Mouse (Mus musculus): ENCODE data around the gene Obscn. TPM values are rescaled to one million over a fixed set of nuclear protein-coding genes. Genes with fewer than 3 reads are reported as not detected.
A peak's percentile ranks its signal among the peaks of the same experiment; 100 is the strongest.

The Obscn gene
- 39.2 and 42.5 TPM in 2 replicates for polyA plus RNA-seq (2016; fragmentation: Nextera tagmentation; extraction: Ambion mirVana)

DNA sequence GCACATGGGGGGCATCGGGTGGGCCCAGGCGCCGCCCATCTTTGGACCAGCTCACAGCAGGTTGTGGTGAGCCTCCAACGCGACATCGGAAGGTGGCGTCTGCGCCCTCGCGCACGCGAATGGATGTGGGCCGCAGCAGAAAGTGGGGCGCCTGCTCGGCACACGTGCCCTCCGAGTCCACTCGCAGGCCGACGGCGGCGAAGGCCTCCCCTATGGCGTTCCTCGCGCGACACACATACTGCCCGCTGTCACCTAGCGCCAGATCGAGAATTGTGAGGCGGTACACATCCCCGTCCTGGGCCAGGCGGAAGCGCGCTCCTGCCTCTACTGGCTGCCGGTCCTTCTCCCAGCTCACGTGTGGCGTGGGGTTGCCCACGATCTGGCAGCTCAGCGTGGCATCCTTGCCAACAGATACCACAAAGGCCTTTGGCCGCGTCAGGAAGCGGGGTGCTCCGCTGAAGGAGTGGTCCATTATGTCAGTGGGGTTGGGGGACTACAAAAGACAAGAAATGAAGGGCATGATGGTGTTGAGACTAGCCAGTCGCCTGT is at the start of gene Obscn:
TSS of gene Obscn (minus strand) at position 499 of the 549 bp plus-strand sequence.
- Histone ChIP-seq H3K9me3 (replicated peaks) (no peaks in the 10 kb centered on the region), H3K4me1 (replicated peaks) (peaks cover 61% of the 10 kb centered on the region), H3K9ac (peak within 1 kb of the TSS; percentile 69), H3K27ac (ENCODE audit: poor library complexity, severe bottlenecking) (peak within 1 kb of the TSS; percentile 92), H3K4me3 (peak within 1 kb of the TSS; percentile 39), H3K36me3 (peaks cover 40% of the 10 kb centered on the region), H3K4me2 (peak within 1 kb of the TSS; percentile 70), H3K27me3 (replicated peaks) (peaks cover 62% of the 10 kb centered on the region)
- WGBS, result 22% methylated on average over 44 of the region's 44 CpGs
- ATAC-seq (ENCODE audit: insufficient number of reproducible peaks, low FRiP score), result no peak

DNA sequence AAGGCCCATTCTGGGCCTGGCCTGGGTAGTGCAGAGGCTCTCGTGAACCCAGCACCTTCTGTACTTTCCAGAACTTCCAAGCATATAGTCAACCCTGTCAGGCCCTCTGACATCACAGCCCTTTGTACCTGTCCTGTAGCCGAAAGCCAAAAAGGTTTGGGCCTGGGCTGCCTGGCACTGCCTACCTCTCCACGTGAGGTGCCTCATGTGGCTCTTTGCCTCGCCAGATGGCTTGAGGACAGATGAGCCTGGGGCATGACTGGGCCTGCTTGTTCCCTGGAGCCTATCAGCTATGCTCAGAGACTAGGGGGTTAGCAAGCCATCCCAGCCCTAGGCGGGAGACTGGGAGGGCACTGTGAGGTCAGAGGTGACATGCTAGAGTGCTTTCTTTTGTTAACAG is 49.3 kb upstream of the Obscn start:
- Histone ChIP-seq H3K36me3 (peaks cover 29% of the 10 kb centered on the region), H3K27me3 (replicated peaks) (0 out of 2 replicates have a peak, but pooled peaks cover 4% of the 10 kb centered on the region), H3K4me3 (no peak overlapping the region), H3K4me2 (no peak overlapping the region), H3K27ac (ENCODE audit: poor library complexity, severe bottlenecking) (no peak overlapping the region), H3K9me3 (replicated peaks) (no peaks in the 10 kb centered on the region), H3K4me1 (replicated peaks) (peaks cover 22% of the 10 kb centered on the region), H3K9ac (no peak overlapping the region)
- ATAC-seq (ENCODE audit: insufficient number of reproducible peaks, low FRiP score), result no peak
- 81% methylated on average over 5 of the region's 5 CpGs for WGBS

DNA sequence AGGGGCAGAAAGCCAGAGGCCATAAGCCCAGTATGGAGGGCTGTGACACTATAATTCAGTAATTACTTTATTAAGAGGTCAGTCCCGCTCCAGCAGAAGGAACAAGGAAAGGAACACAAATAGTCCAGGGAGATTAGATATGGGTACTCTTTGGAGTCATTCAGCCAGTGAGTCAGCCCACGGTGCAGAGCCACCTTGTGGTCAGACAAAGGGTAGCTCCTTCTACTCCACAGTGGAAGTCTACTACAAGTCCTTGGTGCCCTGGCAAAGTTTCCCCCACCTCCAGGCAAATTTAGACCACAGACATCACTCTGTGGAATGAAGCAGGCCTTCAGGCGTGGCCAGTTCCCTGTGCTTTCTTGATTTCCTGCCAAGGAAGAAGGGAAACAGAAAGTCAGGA is 47.6 kb upstream of the Obscn start:
- no peaks in the 10 kb centered on the region for H3K9me3 ChIP-seq (replicated peaks)
- no peak overlapping the region; the same call in 1 of the 2 replicates for H3K4me2 ChIP-seq
- 15% methylated on average over 3 of the region's 3 CpGs for WGBS
- ATAC-seq (ENCODE audit: insufficient number of reproducible peaks, low FRiP score), result peak; percentile 70
- no peak overlapping the region for H3K4me3 ChIP-seq
- H3K4me1 ChIP-seq (replicated peaks), result peaks cover 31% of the 10 kb centered on the region
- H3K27me3 ChIP-seq (replicated peaks), result peaks cover 17% of the 10 kb centered on the region
- H3K27ac ChIP-seq (ENCODE audit: poor library complexity, severe bottlenecking), result 0 out of 2 replicates have a peak overlapping the region, but pooled peaks have one; percentile 8
- H3K36me3 ChIP-seq, result peaks cover 29% of the 10 kb centered on the region
- 0 out of 2 replicates have a peak overlapping the region, but pooled peaks have one; percentile 9 for H3K9ac ChIP-seq

DNA sequence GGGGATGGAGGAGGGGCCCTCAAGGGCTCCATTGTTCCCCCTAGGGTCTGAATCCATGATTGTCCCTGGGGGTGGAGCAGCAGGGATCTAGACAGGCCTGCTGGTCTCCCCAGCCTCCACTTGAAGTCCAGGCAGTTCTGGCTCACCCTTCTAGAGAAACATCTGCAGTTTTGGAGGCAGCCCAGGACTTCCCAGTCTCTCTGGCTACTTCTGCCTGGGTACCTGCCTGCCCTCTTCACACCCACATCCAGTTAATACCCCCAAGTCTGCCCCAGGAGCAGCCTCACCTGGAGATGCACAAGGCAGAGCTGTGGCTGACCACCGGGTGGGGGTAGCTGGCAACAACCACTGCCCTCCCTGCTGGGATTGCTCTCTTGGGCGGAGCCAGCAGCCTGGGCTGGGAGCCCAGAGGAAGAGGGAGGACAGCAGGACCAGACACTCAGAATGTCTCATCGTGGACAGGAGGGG is 46.7 kb upstream of the Obscn start, which contains the start of gene Gjc2:
TSS of gene Gjc2 (minus strand) at position 350 of the 468 bp plus-strand sequence.
- Histone ChIP-seq H3K9ac (peak within 1 kb of the TSS; percentile 48; the same call in 1 of the 2 replicates), H3K4me2 (no peak within 1 kb of the TSS; the same call in 1 of the 2 replicates), H3K27ac (ENCODE audit: poor library complexity, severe bottlenecking) (0 out of 2 replicates have a peak within 1 kb of the TSS, but pooled peaks have one; percentile 8), H3K36me3 (peaks cover 29% of the 10 kb centered on the region), H3K27me3 (replicated peaks) (peaks cover 26% of the 10 kb centered on the region), H3K9me3 (replicated peaks) (no peaks in the 10 kb centered on the region), H3K4me3 (no peak within 1 kb of the TSS), H3K4me1 (replicated peaks) (peaks cover 31% of the 10 kb centered on the region)
- ATAC-seq (ENCODE audit: insufficient number of reproducible peaks, low FRiP score), result no peak; the same call in 1 of the 2 replicates
- 49% methylated on average over 3 of the region's 3 CpGs for WGBS

DNA sequence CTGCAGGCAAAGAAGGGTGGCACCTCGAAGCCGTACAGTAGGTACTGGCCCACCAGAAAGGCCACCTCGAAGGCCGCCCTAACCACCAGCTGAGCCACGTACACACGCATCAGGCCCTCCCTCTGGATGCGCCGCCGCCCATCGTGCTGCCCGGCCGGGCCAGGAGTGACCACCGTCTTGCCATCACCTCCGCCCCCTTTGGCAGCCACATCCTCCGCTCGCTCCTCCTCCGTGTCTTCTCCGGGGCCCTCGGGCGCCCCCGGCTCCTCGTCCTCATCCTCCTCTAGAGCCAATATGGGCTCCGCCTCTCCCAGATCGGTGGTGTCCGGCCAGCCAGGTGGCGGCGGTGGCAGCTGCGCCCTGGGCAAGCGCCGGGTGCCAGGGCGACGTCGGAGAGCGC is 40.7 kb upstream of the Obscn start:
- Histone ChIP-seq H3K9me3 (replicated peaks) (no peaks in the 10 kb centered on the region), H3K27ac (ENCODE audit: poor library complexity, severe bottlenecking) (no peak overlapping the region), H3K4me1 (replicated peaks) (peaks cover 28% of the 10 kb centered on the region), H3K4me3 (peak overlapping the region; percentile 36), H3K4me2 (peak overlapping the region; percentile 61), H3K27me3 (replicated peaks) (peaks cover 76% of the 10 kb centered on the region), H3K9ac (no peak overlapping the region), H3K36me3 (no peaks in the 10 kb centered on the region)
- peak; percentile 22; the same call in 1 of the 2 replicates for ATAC-seq (ENCODE audit: insufficient number of reproducible peaks, low FRiP score)
- 9% methylated on average over 34 of the region's 34 CpGs for WGBS

DNA sequence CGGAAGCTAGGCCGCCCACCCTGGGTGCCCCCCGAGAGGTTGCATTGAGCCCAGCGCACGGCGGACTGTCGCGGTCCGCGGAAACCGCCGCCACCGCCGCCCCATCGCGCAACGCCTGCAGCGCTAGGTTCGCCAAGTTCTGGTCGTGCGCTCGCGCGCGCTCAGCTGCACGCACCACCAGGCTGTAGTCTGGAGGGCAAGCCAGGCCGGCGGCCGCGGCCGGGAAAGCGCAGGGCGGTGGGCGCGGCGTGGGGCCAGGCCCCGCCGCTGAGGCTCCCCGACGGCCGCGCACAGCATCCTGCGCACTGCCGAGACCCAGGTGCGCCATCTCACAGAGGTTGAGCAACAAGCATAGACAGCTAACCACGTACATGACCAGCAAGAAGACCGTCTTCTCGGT is 40.3 kb upstream of the Obscn start:
- peak overlapping the region; percentile 61 for H3K4me2 ChIP-seq
- no peak overlapping the region for H3K27ac ChIP-seq (ENCODE audit: poor library complexity, severe bottlenecking)
- WGBS, result 3% methylated on average over 48 of the region's 48 CpGs
- no peaks in the 10 kb centered on the region for H3K36me3 ChIP-seq
- no peaks in the 10 kb centered on the region for H3K9me3 ChIP-seq (replicated peaks)
- no peak for ATAC-seq (ENCODE audit: insufficient number of reproducible peaks, low FRiP score)
- H3K4me1 ChIP-seq (replicated peaks), result peaks cover 28% of the 10 kb centered on the region
- peak overlapping the region; percentile 27; the same call in 1 of the 2 replicates for H3K9ac ChIP-seq
- H3K4me3 ChIP-seq, result peak overlapping the region; percentile 36
- H3K27me3 ChIP-seq (replicated peaks), result peaks cover 76% of the 10 kb centered on the region

DNA sequence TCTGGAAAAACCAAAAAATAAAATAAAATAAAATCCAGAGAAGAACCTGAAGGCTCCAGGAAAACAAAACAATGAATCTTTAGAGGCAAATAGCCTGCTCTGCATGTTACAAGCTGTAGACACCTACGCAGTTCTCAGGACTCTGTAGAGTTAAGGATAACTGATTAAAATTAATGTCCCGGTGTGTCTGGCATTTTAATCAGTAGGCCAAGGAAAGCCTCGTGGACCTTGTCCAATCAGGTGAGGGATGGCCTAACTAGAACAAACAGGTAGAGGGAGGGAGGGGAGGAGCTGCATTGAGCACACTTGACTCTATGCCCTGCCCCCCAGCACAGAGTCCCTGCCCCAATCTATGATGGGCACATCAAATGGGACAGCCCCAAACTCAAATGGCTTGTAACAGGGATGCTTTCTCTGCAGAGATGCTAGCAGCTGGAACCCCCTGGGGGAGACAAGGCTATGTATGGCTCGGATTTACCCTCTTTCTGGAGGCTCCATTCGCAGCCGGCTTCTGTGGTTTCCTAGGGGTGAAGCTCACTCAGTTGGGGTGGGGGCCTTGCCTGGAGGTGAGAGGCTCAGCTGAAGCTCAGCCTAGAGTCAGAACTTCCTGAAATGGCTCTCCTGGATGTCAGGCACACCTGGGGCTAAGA is 38.1 kb upstream of the Obscn start:
- no peak overlapping the region for H3K27ac ChIP-seq (ENCODE audit: poor library complexity, severe bottlenecking)
- H3K36me3 ChIP-seq, result no peaks in the 10 kb centered on the region
- 50% methylated on average over 6 of the region's 6 CpGs for WGBS
- no peak overlapping the region for H3K9ac ChIP-seq
- H3K4me1 ChIP-seq (replicated peaks), result peaks cover 23% of the 10 kb centered on the region
- no peaks in the 10 kb centered on the region for H3K9me3 ChIP-seq (replicated peaks)
- peaks cover 69% of the 10 kb centered on the region for H3K27me3 ChIP-seq (replicated peaks)
- H3K4me3 ChIP-seq, result no peak overlapping the region
- no peak for ATAC-seq (ENCODE audit: insufficient number of reproducible peaks, low FRiP score)
- no peak overlapping the region for H3K4me2 ChIP-seq

DNA sequence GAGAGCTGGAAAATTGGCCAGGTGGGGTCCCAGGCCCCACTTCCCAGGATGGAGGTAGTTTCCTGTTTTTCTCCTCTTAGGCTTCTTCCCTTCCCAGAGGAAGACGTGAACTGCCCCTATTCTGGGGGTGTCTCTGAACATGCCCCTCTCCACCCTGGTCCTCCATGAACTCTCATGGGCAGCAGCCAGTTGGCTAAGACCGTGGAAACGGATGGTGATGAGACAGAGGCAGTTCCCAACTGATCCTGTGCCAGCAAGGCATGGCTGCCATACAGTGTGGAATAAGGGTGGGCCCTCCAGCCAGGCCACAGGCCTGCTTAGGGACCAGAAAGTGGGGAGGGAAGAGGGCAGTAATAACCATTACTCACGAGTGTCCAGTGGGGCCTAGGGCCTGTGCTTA is 34.3 kb upstream of the Obscn start:
- Histone ChIP-seq H3K4me2 (no peak overlapping the region), H3K4me3 (no peak overlapping the region), H3K9ac (no peak overlapping the region), H3K4me1 (replicated peaks) (peaks cover 14% of the 10 kb centered on the region), H3K36me3 (no peaks in the 10 kb centered on the region), H3K9me3 (replicated peaks) (no peaks in the 10 kb centered on the region), H3K27ac (ENCODE audit: poor library complexity, severe bottlenecking) (no peak overlapping the region), H3K27me3 (replicated peaks) (peaks cover 31% of the 10 kb centered on the region)
- WGBS, result 76% methylated on average over 4 of the region's 4 CpGs
- ATAC-seq (ENCODE audit: insufficient number of reproducible peaks, low FRiP score), result no peak

DNA sequence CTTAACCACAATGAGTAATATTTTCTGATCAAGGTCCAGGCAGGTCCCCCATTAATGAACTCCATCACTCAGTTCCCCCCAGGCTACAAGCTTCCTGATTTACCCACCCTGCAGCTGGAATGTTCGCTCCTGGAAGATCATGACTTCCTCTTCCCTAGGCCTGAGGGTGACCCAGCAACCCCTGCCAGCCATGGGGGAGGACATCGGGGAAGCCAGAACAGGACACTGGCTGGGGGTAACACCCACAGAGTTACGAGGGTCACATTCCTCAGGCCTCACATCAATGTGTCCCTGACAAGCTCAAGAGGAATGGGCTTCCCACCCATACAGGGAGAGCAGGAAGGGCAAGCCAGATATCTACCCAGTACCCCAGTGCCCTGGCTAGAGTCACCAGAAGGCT is 33.6 kb upstream of the Obscn start:
- no peak overlapping the region for H3K9ac ChIP-seq
- no peaks in the 10 kb centered on the region for H3K9me3 ChIP-seq (replicated peaks)
- H3K27me3 ChIP-seq (replicated peaks), result peaks cover 24% of the 10 kb centered on the region
- H3K4me1 ChIP-seq (replicated peaks), result peaks cover 14% of the 10 kb centered on the region
- no peaks in the 10 kb centered on the region for H3K36me3 ChIP-seq
- no peak overlapping the region for H3K4me3 ChIP-seq
- ATAC-seq (ENCODE audit: insufficient number of reproducible peaks, low FRiP score), result 0 out of 2 replicates have a peak, but pooled peaks have one; percentile 30
- WGBS, result 41% methylated on average over 3 of the region's 3 CpGs
- H3K4me2 ChIP-seq, result no peak overlapping the region
- no peak overlapping the region for H3K27ac ChIP-seq (ENCODE audit: poor library complexity, severe bottlenecking)

DNA sequence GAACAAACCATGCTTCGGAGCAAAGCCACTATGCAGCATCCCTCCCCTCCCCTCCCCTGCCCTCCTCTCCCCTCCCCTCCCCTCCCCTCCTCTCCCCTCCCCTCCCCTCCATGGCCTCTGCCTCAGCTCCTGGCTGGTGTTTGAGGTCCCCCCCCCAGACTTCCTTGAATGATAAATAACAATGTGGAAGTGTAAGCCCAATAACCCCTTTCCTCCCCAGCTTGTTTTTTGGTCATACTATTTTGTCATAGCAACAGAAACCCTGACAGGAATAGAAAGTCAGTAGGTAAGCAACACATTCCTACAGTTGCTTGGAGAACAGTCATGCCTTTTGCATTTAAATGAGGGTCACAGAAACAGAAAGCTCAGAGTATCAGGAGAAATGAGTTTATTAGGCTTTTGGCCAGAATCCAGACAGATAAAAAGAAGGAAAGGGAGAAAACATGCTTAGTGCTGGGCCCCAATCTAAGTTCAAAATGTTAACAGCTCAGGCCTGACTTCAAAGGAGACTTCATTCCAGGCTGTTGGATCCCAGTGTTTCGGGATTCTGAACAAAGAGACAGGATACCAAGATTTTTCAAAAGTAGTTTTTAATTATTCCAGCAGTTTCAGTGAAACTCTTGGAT is 29.5 kb upstream of the Obscn start:
- H3K27me3 ChIP-seq (replicated peaks), result no peaks in the 10 kb centered on the region
- ATAC-seq (ENCODE audit: insufficient number of reproducible peaks, low FRiP score), result no peak
- 51% methylated on average over 2 of the region's 2 CpGs for WGBS
- H3K4me2 ChIP-seq, result no peak overlapping the region
- H3K27ac ChIP-seq (ENCODE audit: poor library complexity, severe bottlenecking), result peak overlapping the region; percentile 100; the same call in 1 of the 2 replicates
- no peak overlapping the region for H3K4me3 ChIP-seq
- H3K9me3 ChIP-seq (replicated peaks), result no peaks in the 10 kb centered on the region
- H3K4me1 ChIP-seq (replicated peaks), result peaks cover 40% of the 10 kb centered on the region
- no peak overlapping the region for H3K9ac ChIP-seq
- 0 out of 2 replicates have a peak, but pooled peaks cover 1% of the 10 kb centered on the region for H3K36me3 ChIP-seq

DNA sequence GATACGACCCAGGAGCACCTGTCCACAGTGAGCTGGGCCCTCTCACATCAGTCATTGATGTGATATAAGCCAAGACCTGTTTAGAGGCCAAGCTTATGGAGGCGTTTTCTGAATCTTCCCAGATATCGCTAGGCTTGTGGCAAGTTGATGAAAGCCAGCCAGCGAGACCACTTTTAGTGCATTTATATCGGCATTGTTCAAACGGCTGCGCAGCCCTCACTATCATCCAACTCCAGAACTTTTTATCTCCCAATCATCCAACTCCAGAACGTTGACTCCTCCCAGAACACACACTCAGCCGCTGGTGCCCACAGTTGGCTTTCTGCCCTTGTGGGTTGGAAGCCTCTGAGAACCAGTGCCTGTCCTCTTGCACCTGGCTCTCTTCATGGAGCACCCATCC is 28.2 kb upstream of the Obscn start:
- H3K4me2 ChIP-seq, result peak overlapping the region; percentile 67
- no peak; the same call in 1 of the 2 replicates for ATAC-seq (ENCODE audit: insufficient number of reproducible peaks, low FRiP score)
- no peaks in the 10 kb centered on the region for H3K9me3 ChIP-seq (replicated peaks)
- H3K4me1 ChIP-seq (replicated peaks), result peaks cover 31% of the 10 kb centered on the region
- no peaks in the 10 kb centered on the region for H3K27me3 ChIP-seq (replicated peaks)
- 0 out of 2 replicates have a peak, but pooled peaks cover 6% of the 10 kb centered on the region for H3K36me3 ChIP-seq
- H3K27ac ChIP-seq (ENCODE audit: poor library complexity, severe bottlenecking), result peak overlapping the region; percentile 100
- H3K4me3 ChIP-seq, result peak overlapping the region; percentile 86
- WGBS, result 41% methylated on average over 9 of the region's 9 CpGs
- H3K9ac ChIP-seq, result no peak overlapping the region

Data from heart, embryonic 12.5 days (tissue).